Mouse (Mus musculus) liver, adult 2 months (tissue): ENCODE measurements around the gene Tmed8.

Source experiments
- CTCF ChIP-seq: fragments of 200-500 bp; IDR thresholded peaks from 2 replicates; pipeline ENCODE4 v1.5.1; 2011; ENCODE audit warnings: low read depth, low read length, control low read depth
- POLR2A ChIP-seq: fragments of 200-500 bp; IDR thresholded peaks from 2 replicates; pipeline ENCODE4 v1.6.1; 2011; ENCODE audit warnings: low read length, control low read depth; ENCODE audit not compliant: insufficient read depth; ENCODE audit errors: extremely low read depth

DNA sequence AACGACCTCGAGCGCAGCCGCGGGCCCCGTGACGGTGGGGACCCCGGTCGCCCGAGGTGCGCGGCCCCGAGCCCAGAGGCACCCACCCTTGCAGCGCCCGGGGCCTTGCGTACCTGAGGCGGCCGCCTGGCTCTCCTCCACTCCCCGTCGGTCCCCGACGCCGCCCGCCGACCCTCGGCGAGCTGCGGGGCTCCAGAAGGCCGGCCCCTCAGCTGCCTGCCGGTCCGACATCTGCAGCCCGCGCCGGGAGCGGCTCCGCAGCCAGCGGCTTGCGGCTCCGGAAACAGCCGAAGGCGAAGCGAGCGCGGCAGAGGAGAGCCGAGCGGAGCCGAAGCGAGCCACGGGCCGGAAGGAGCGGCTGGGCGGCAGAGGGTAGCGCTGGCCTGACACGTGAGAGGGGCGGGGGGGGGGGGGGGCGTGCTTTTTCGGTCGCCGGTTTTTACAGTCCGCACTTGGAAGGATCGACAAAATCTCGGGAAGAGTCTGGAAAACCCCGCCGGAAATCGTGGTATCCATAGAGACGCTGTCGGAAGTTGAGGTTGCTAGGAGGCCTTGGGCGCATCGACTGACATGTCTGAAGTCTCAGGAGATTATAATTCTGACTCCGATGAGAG, at the start of gene Tmed8:
- TF ChIP-seq CTCF = no peak
- no peak for TF ChIP-seq POLR2A
